46 mouse cellular contexts compared by ENCODE assay signal in the genomic region with DNA sequence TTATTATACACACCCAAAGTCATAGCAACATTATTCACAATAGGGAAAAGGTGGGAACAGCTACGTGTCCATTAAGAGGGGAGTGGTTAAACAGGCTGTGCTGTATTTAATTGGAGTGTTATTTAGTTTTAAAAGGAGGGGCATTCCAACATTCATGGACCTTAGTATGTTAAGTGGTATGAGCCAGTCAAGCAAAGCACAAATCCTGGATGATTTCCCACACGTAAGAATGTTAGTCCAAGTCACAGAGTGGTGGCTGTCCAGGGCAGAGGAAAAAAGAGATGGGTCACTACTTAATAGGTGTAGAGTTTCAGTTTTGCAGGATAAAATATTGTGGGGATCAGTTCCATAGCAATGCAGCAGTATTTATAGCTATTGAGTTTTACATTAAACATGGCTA. TPM values are rescaled to one million over a fixed set of nuclear protein-coding genes. Genes with fewer than 3 reads are reported as not detected.
"Had no signal": no experiment of that assay in that cellular context is flagged by ENCODE, and none has a peak within 500 bp of the region (broad histone marks: within the 10 kb centered on the region; RNA-seq: fewer than 3 reads in every experiment).

No protein-coding gene starts in this region.

- H3K27me3 ChIP-seq: limb, embryonic 13.5 days; limb, embryonic 15.5 days; liver, embryonic 15.5 days; lung, embryonic 15.5 days; midbrain, embryonic 12.5 days; midbrain, embryonic 13.5 days; midbrain, embryonic 15.5 days; neural tube, embryonic 12.5 days had no signal

- H3K9me3 ChIP-seq: limb, embryonic 10.5 days; limb, embryonic 12.5 days; limb, embryonic 13.5 days; limb, embryonic 15.5 days; liver, embryonic 12.5 days; liver, embryonic 13.5 days; liver, embryonic 15.5 days; lung, embryonic 15.5 days; megakaryocyte, embryonic 14.5 days; midbrain, embryonic 10.5 days; midbrain, embryonic 12.5 days; midbrain, embryonic 13.5 days; midbrain, embryonic 15.5 days; neural tube, embryonic 12.5 days had no signal

- H3K4me1 ChIP-seq: limb, embryonic 10.5 days; limb, embryonic 12.5 days; liver, embryonic 12.5 days; liver, embryonic 13.5 days; liver, embryonic 15.5 days; lung, embryonic 15.5 days; megakaryocyte, embryonic 14.5 days; midbrain, embryonic 12.5 days; neural tube, embryonic 12.5 days had no signal

- DNase-seq: left cerebral cortex, postnatal 4 days; liver; liver, embryonic 13.5 days; liver, postnatal 0 days; lung, adult 2 months; lung, embryonic 14.5 days; lung, postnatal 10 days; lung, postnatal 14 days; lung, postnatal 36 days; midbrain, embryonic 14.5 days had no signal

- H3K4me3 ChIP-seq: left cerebral cortex, adult 2 months; limb, embryonic 10.5 days; limb, embryonic 12.5 days; limb, embryonic 13.5 days; limb, embryonic 15.5 days; liver, embryonic 12.5 days; liver, embryonic 13.5 days; liver, embryonic 15.5 days; lung, embryonic 15.5 days; megakaryocyte, embryonic 14.5 days; midbrain, embryonic 10.5 days; midbrain, embryonic 12.5 days; midbrain, embryonic 13.5 days; midbrain, embryonic 15.5 days; myocyte; neural tube, embryonic 12.5 days had no signal

- H3K36me3 ChIP-seq: limb, embryonic 10.5 days; limb, embryonic 12.5 days; limb, embryonic 13.5 days; limb, embryonic 15.5 days; liver, embryonic 12.5 days; liver, embryonic 13.5 days; liver, embryonic 15.5 days; lung, embryonic 15.5 days; midbrain, embryonic 10.5 days; midbrain, embryonic 12.5 days; midbrain, embryonic 13.5 days; midbrain, embryonic 15.5 days; neural tube, embryonic 12.5 days had no signal

- H3K4me2 ChIP-seq: limb, embryonic 12.5 days; limb, embryonic 13.5 days; limb, embryonic 15.5 days; liver, embryonic 11.5 days; liver, embryonic 12.5 days; liver, embryonic 13.5 days; liver, embryonic 15.5 days; lung, embryonic 14.5 days; lung, embryonic 15.5 days; midbrain, embryonic 11.5 days; midbrain, embryonic 12.5 days; midbrain, embryonic 13.5 days; midbrain, embryonic 15.5 days; neural tube, embryonic 12.5 days had no signal

- ATAC-seq: liver, embryonic 12.5 days; liver, postnatal 0 days; midbrain, embryonic 13.5 days; midbrain, embryonic 15.5 days; midbrain, embryonic 16.5 days had no signal

- H3K9ac ChIP-seq: limb, embryonic 12.5 days; limb, embryonic 13.5 days; limb, embryonic 15.5 days; liver, embryonic 12.5 days; liver, embryonic 13.5 days; liver, embryonic 14.5 days; liver, embryonic 15.5 days; liver, postnatal 0 days; lung, embryonic 14.5 days; lung, embryonic 15.5 days; midbrain, embryonic 12.5 days; midbrain, embryonic 13.5 days; midbrain, embryonic 15.5 days; neural tube, embryonic 12.5 days had no signal

- H3K27ac ChIP-seq: left cerebral cortex, adult 2 months; limb, embryonic 10.5 days; limb, embryonic 12.5 days; limb, embryonic 13.5 days; limb, embryonic 15.5 days; liver, embryonic 12.5 days; liver, embryonic 13.5 days; liver, embryonic 14.5 days; liver, embryonic 15.5 days; macrophage; midbrain, embryonic 10.5 days; midbrain, embryonic 12.5 days; midbrain, embryonic 13.5 days; midbrain, embryonic 15.5 days; neural tube, embryonic 12.5 days had no signal

RNA-seq across cellular contexts. Expression of a gene that starts 20.0 kb away (rescaled TPM):
- total RNA-seq: monocyte, adult 5-6 weeks had no signal
- polyA plus RNA-seq: macrophage had no signal

RNA-seq across cellular contexts. Expression of a gene that starts 53.5 kb away (rescaled TPM):
- total RNA-seq: left cerebral cortex, adult 18-20 months; left cerebral cortex, adult 2 months; left cerebral cortex, adult 8-10 months; left cerebral cortex, postnatal 10 days; left cerebral cortex, postnatal 14 days; left cerebral cortex, postnatal 25 days; left cerebral cortex, postnatal 36 days; left cerebral cortex, postnatal 4 days; liver, adult 2 months; megakaryocyte progenitor cell, adult 5-6 weeks; megakaryocyte, adult 5-6 weeks; megakaryocyte-erythroid progenitor cell, adult 5-6 weeks; midbrain, postnatal 0 days; monocyte, adult 5-6 weeks had no signal
- polyA plus RNA-seq: limb, embryonic 10.5 days; limb, embryonic 11.5 days; limb, embryonic 12.5 days; limb, embryonic 13.5 days; limb, embryonic 14.5 days; limb, embryonic 15.5 days; liver, adult 2 months; liver, embryonic 11.5 days; liver, embryonic 12.5 days; liver, embryonic 13.5 days; liver, embryonic 14.5 days; liver, embryonic 15.5 days; liver, embryonic 16.5 days; liver, postnatal 0 days; lung, adult 2 months; lung, embryonic 14.5 days; lung, embryonic 15.5 days; macrophage; midbrain, embryonic 10.5 days; midbrain, embryonic 11.5 days; midbrain, embryonic 12.5 days; midbrain, embryonic 13.5 days; midbrain, embryonic 14.5 days; midbrain, embryonic 15.5 days; midbrain, embryonic 16.5 days; midbrain, postnatal 0 days; myocyte; neural tube, embryonic 11.5 days; neural tube, embryonic 12.5 days had no signal
